Mouse (Mus musculus) intestine, embryonic 15.5 days (tissue): ENCODE measurements at regions not wholly inside any gene's neighbourhood (a gene's known extent, or its start where the extent isn't known, plus 50 kb on each side); places are given as distances from the start of the nearest gene placed in this dataset.
A peak's percentile ranks its signal among the peaks of the same experiment; 100 is the strongest.

Experiments used
- ATAC-seq: fragments of 200-750 bp; cut with Nextera tagmentation; 2 replicates; pipeline ENCODE4 v1.8.0; 2017; ENCODE audit warnings: moderate TSS enrichment, moderate library complexity
- H3K27ac ChIP-seq: fragments of 300-500 bp; sonication (generic); 2 replicates; pipeline ENCODE4 v1.5.1; 2015; ENCODE audit warnings: mild to moderate bottlenecking, inconsistent platforms
- H3K27me3 ChIP-seq: fragments of 300-500 bp; sonication (generic); replicated peaks from 2 replicates; pipeline ENCODE4 v1.6.1; 2015; ENCODE audit warnings: inconsistent platforms
- H3K36me3 ChIP-seq: fragments of 300-500 bp; sonication (generic); 2 replicates; pipeline ENCODE4 v1.6.1; 2015; ENCODE audit warnings: inconsistent platforms
- H3K4me1 ChIP-seq: fragments of 300-500 bp; sonication (generic); replicated peaks from 2 replicates; pipeline ENCODE4 v1.6.1; 2015; ENCODE audit warnings: inconsistent platforms
- H3K4me2 ChIP-seq: fragments of 300-500 bp; sonication (generic); replicated peaks from 2 replicates; pipeline ENCODE4 v1.6.1; 2015; ENCODE audit warnings: mild to moderate bottlenecking, inconsistent platforms
- H3K4me3 ChIP-seq: fragments of 300-500 bp; sonication (generic); replicated peaks from 2 replicates; pipeline ENCODE4 v1.5.1; 2015; ENCODE audit warnings: inconsistent platforms
- H3K9ac ChIP-seq: fragments of 300-500 bp; sonication (generic); 2 replicates; pipeline ENCODE4 v1.6.1; 2015; ENCODE audit warnings: inconsistent platforms
- H3K9me3 ChIP-seq: fragments of 300-500 bp; sonication (generic); 2 replicates; pipeline ENCODE4 v1.6.1; 2016; ENCODE audit warnings: inconsistent platforms
- WGBS: fragments of 180-500 bp; shearing (Covaris S2); methylation state at CpG from one replicate; pipeline ENCODE4 v1.1.7; 2015; 5-methylcytosine and 5-hydroxymethylcytosine counted together

DNA sequence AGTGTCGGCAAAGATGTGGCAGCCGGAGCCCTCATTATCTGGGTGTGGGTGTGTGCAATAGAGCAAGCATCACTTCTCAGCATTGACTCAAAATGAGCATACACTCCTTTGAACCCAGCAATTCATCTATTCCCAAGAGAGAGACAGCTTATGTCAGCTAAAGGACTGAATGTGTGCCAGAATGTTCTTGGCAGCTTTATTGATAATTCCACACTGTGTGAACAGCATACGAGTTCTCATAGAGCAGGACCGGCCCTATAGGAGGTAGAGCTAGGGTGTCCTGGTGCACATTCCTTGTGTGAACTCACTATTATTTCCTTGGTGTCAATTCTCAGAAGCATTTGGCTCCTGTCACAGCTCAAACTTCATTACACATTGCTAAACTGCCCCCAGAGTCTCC, 131.3 kb downstream of the Zfp36l2 start:
- H3K36me3 ChIP-seq = no peaks in the 10 kb centered on the region
- no peaks in the 10 kb centered on the region for H3K9me3 ChIP-seq
- no peak for ATAC-seq
- peaks cover 11% of the 10 kb centered on the region; the same call in 1 of the 2 replicates for H3K4me1 ChIP-seq
- no peaks in the 10 kb centered on the region for H3K27me3 ChIP-seq
- H3K9ac ChIP-seq = no peak overlapping the region
- H3K4me2 ChIP-seq = no peak overlapping the region
- no peak overlapping the region for H3K27ac ChIP-seq
- H3K4me3 ChIP-seq = no peak overlapping the region
- 77% methylated on average over 4 of the region's 4 CpGs for WGBS

DNA sequence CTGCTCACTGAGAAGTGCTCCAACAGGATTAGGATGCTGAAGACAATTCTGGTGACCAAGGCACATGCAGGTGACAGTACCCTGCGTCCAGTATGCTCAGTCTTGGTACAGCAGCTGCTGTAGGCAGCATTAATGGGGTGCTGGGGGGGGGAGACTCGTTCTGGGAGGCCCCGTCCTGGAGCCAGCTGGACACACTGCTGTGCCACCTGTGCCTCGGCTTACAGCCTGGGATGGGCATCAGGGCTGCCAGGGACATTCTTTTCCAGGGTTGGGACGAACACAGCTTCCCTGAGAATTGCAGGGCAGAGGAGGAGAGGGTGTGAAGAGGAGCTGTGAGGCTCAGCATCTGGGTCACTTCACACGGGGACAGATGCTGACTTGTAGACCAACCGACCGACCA, 135.3 kb downstream of the Zfp36l2 start:
- Histone ChIP-seq H3K9ac (no peak overlapping the region), H3K27ac (no peak overlapping the region), H3K27me3 (no peaks in the 10 kb centered on the region), H3K4me3 (no peak overlapping the region), H3K4me1 (0 out of 2 replicates have a peak, but pooled peaks cover 10% of the 10 kb centered on the region), H3K36me3 (no peaks in the 10 kb centered on the region), H3K4me2 (no peak overlapping the region), H3K9me3 (no peaks in the 10 kb centered on the region)
- no peak for ATAC-seq
- WGBS = 78% methylated on average over 8 of the region's 8 CpGs

GRCm38 (mm10) chr17:84051212-84051611, 136.5 kb downstream of the Zfp36l2 start:
- Histone ChIP-seq H3K4me1 (0 out of 2 replicates have a peak, but pooled peaks cover 4% of the 10 kb centered on the region), H3K9me3 (no peaks in the 10 kb centered on the region), H3K27ac (no peak overlapping the region), H3K27me3 (no peaks in the 10 kb centered on the region), H3K4me3 (no peak overlapping the region), H3K36me3 (no peaks in the 10 kb centered on the region), H3K9ac (no peak overlapping the region), H3K4me2 (no peak overlapping the region)
- no peak for ATAC-seq
- 87% methylated on average over 9 of the region's 9 CpGs for WGBS

DNA sequence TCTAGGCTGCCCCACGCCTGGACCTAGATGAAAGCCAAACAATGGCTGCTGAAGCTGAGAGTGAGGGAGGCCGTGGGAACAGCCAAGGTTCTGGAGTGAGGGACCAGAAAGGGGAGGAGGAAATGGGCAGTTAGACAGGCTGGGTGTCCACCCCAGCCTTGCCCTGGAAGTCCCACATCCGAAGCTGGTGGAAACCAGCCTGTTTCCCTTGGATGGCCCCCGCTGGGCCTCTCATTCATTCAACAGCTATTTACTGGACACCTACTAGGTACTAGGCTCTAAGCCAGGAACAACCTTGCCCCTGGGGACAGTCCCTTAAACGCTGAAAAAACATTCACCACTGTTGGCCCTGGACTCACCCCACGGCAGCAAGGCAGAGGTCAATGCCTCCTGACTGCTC, 139.2 kb downstream of the Zfp36l2 start:
- Histone ChIP-seq H3K27ac (no peak overlapping the region), H3K9ac (no peak overlapping the region), H3K27me3 (no peaks in the 10 kb centered on the region), H3K9me3 (no peaks in the 10 kb centered on the region), H3K4me1 (peaks cover 25% of the 10 kb centered on the region), H3K4me3 (no peak overlapping the region), H3K36me3 (no peaks in the 10 kb centered on the region), H3K4me2 (no peak overlapping the region)
- 64% methylated on average over 6 of the region's 6 CpGs for WGBS
- no peak for ATAC-seq

DNA sequence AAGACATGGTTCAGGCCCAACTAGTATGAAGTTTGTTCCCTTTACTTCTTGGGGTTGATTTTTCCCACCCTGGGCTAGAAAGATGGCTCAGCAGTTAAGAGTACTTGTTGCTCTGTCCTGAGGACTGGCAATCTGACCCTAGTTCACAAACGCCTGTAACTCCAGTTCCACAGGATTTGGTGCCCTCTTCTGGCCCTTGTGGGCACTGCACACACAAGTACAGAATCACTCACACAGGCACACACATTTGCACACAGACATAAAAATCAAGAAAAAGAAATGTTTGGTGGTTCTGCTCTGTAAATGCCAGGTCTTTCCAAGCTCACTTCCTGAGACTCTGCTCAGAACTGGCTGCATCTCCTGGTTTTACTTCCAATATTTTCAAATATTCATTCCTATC, 140.2 kb downstream of the Zfp36l2 start:
- H3K9ac ChIP-seq = no peak overlapping the region
- H3K36me3 ChIP-seq = no peaks in the 10 kb centered on the region
- H3K4me2 ChIP-seq = no peak overlapping the region
- no peaks in the 10 kb centered on the region for H3K9me3 ChIP-seq
- WGBS = 96% methylated on average over 1 of the region's 1 CpGs
- H3K4me3 ChIP-seq = no peak overlapping the region
- no peak for ATAC-seq
- peaks cover 35% of the 10 kb centered on the region for H3K4me1 ChIP-seq
- H3K27me3 ChIP-seq = no peaks in the 10 kb centered on the region
- no peak overlapping the region for H3K27ac ChIP-seq

DNA sequence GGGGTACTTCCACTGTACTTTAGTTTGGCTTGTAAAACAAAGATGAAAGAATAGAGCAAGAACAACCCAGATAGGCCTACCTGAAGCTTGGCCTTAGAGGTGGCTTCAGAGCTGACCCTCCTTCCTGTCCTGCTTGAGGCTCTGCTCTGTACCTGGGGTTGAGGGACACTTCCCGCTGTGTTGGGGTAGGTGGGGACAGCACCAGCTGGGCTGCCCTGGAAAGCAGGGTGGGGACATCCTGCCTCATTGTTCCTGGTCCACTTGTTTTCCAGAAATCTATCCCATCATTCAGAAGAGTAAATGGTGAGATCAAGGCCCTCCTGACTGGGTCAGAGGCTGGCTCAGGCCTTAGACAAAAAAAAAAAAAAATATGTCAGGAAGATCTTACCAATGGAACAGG, 141.9 kb downstream of the Zfp36l2 start:
- Histone ChIP-seq H3K4me2 (no peak overlapping the region), H3K36me3 (no peaks in the 10 kb centered on the region), H3K27ac (peak overlapping the region; percentile 44; the same call in 1 of the 2 replicates), H3K27me3 (no peaks in the 10 kb centered on the region), H3K4me1 (peaks cover 35% of the 10 kb centered on the region), H3K4me3 (no peak overlapping the region), H3K9ac (no peak overlapping the region), H3K9me3 (no peaks in the 10 kb centered on the region)
- no peak for ATAC-seq
- WGBS = 76% methylated on average over 1 of the region's 1 CpGs

DNA sequence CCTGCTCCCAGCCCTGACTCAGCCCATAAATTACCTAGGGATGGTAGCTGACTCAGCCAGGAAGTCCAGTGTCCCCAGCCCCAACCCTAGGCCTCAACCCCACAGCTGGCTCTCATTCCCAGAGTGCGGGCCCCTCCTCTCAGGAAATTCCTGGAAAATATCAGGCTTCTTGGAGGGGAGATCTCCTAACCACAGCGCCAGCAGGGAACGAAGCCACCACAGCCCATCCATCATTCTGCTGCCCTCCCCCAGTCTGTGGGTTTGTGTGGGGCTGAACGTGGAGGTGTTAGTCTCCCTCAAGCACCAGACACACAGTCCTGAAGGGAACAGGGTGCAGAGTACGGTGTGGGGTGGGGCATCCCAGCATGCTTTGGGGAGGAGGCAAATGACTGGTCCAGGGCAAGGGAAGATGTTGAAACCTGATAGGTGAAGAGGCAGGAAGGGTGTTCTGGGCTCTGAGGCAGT, 143.2 kb downstream of the Zfp36l2 start:
- H3K27me3 ChIP-seq = no peaks in the 10 kb centered on the region
- no peaks in the 10 kb centered on the region for H3K9me3 ChIP-seq
- 16% methylated on average over 5 of the region's 5 CpGs for WGBS
- 0 out of 2 replicates have a peak overlapping the region, but pooled peaks have one; percentile 3 for H3K9ac ChIP-seq
- ATAC-seq = peak; percentile 94
- peak overlapping the region; percentile 17; the same call in 1 of the 2 replicates for H3K4me2 ChIP-seq
- H3K36me3 ChIP-seq = no peaks in the 10 kb centered on the region
- peak overlapping the region; percentile 71 for H3K27ac ChIP-seq
- no peak overlapping the region for H3K4me3 ChIP-seq
- peaks cover 35% of the 10 kb centered on the region for H3K4me1 ChIP-seq

GRCm38 (mm10) chr17:84043102-84043501, 144.6 kb downstream of the Zfp36l2 start:
- Histone ChIP-seq H3K27me3 (no peaks in the 10 kb centered on the region), H3K36me3 (no peaks in the 10 kb centered on the region), H3K9me3 (no peaks in the 10 kb centered on the region), H3K9ac (no peak overlapping the region), H3K4me3 (no peak overlapping the region), H3K27ac (0 out of 2 replicates have a peak overlapping the region, but pooled peaks have one; percentile 71), H3K4me2 (no peak overlapping the region), H3K4me1 (peaks cover 40% of the 10 kb centered on the region)
- WGBS = 69% methylated on average over 2 of the region's 2 CpGs
- ATAC-seq = no peak

DNA sequence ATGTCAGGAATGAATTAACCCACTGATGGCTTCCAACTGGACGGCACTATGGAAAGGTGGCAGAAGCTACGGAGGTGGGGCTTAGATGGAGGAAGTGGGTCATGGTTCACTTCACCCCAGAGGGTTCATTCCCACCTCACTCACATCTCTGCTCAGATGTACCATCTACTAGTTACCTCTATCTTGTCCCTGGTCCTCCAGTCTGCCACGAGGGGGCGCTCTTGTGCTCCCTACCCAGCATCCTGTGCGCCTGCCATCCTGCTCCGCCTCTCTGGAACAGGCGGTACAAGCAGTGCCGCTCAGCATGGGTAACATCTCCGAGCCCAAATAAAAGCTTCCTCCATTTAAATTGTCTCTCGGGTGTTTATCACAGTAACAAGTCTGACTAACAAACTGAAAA, 148.3 kb downstream of the Zfp36l2 start:
- no peaks in the 10 kb centered on the region for H3K36me3 ChIP-seq
- 82% methylated on average over 10 of the region's 10 CpGs for WGBS
- H3K27me3 ChIP-seq = no peaks in the 10 kb centered on the region
- no peak for ATAC-seq
- H3K4me1 ChIP-seq = peaks cover 40% of the 10 kb centered on the region
- H3K9me3 ChIP-seq = no peaks in the 10 kb centered on the region
- no peak overlapping the region for H3K4me2 ChIP-seq
- no peak overlapping the region for H3K4me3 ChIP-seq
- H3K27ac ChIP-seq = no peak overlapping the region
- no peak overlapping the region for H3K9ac ChIP-seq

GRCm38 (mm10) chr17:84037580-84038304, 150.0 kb downstream of the Zfp36l2 start:
- H3K9ac ChIP-seq = 0 out of 2 replicates have a peak overlapping the region, but pooled peaks have one; percentile 5
- H3K27ac ChIP-seq = 0 out of 2 replicates have a peak overlapping the region, but pooled peaks have one; percentile 54
- 0 out of 2 replicates have a peak, but pooled peaks have one; percentile 34 for ATAC-seq
- WGBS = 51% methylated on average over 11 of the region's 11 CpGs
- no peaks in the 10 kb centered on the region for H3K36me3 ChIP-seq
- peaks cover 40% of the 10 kb centered on the region for H3K4me1 ChIP-seq
- H3K4me3 ChIP-seq = no peak overlapping the region
- no peak overlapping the region for H3K4me2 ChIP-seq
- no peaks in the 10 kb centered on the region for H3K9me3 ChIP-seq
- no peaks in the 10 kb centered on the region for H3K27me3 ChIP-seq

DNA sequence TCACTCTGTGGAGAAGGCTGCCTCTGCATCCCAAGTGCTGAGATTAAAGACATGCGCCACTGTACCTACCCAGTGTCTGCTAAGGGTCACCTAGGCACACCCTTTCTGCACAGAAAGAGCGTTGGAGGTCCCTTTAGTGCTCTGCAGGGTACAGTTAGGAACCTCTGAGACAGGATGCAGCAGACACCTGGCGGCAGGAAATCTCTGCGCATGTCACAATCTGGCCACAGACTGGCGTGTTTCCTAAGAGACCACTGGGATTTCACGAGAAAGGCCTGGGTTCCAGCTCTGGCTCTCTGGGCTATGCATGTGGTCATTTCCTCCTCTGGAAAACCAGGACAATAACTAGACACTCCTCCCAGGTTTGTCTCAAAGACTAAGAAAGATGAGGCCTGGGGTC, 151.7 kb downstream of the Zfp36l2 start:
- Histone ChIP-seq H3K27me3 (no peaks in the 10 kb centered on the region), H3K9me3 (no peaks in the 10 kb centered on the region), H3K9ac (no peak overlapping the region), H3K36me3 (no peaks in the 10 kb centered on the region), H3K4me2 (no peak overlapping the region), H3K27ac (0 out of 2 replicates have a peak overlapping the region, but pooled peaks have one; percentile 11), H3K4me3 (no peak overlapping the region), H3K4me1 (peaks cover 41% of the 10 kb centered on the region)
- no peak for ATAC-seq
- 87% methylated on average over 6 of the region's 6 CpGs for WGBS

DNA sequence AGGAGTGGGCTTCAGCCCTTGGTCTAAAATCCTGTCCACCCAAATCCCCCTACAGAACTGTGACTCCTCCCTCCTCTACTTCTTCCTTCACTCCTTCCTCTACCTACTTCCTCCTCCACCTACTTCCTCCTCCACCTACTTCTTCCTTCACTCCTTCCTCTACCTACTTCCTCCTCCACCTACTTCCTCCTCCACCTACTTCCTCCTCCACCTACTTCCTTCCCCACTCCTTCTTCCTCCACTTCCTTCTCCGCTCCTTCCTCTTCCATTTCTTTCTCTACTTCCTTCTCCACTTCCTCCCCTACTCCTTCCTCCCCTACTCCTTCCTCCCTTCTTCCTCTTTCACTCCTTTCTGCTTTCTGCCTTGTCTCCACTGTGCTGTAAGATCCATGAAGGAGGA, 152.9 kb downstream of the Zfp36l2 start:
- Histone ChIP-seq H3K9ac (no peak overlapping the region), H3K4me2 (no peak overlapping the region), H3K36me3 (no peaks in the 10 kb centered on the region), H3K4me1 (peaks cover 41% of the 10 kb centered on the region), H3K27ac (no peak overlapping the region), H3K9me3 (no peaks in the 10 kb centered on the region), H3K4me3 (no peak overlapping the region), H3K27me3 (no peaks in the 10 kb centered on the region)
- 91% methylated on average over 1 of the region's 1 CpGs for WGBS
- ATAC-seq = no peak

DNA sequence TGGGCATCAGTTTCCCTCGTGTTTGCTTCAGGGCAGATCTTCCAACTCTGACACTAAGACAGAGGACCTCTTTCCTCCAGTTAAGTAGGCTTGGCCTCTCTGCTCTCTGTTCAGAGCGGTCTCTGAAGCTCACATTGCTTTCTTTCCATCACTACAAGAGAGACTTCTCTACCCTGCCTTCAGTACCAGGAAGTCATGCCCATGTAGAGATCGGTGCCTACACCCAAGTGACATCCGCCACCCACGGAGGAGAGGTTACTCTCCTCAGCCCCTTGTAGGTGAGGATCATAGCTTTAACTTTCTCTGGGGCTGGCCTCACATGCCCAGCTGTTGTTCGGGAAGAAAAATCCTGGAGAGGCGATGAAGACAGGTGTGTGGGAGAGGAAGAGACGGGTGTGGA, 155.3 kb downstream of the Zfp36l2 start:
- no peak overlapping the region for H3K9ac ChIP-seq
- H3K4me1 ChIP-seq = peaks cover 48% of the 10 kb centered on the region
- H3K9me3 ChIP-seq = no peaks in the 10 kb centered on the region
- no peak overlapping the region for H3K4me2 ChIP-seq
- H3K27ac ChIP-seq = no peak overlapping the region
- ATAC-seq = no peak
- 81% methylated on average over 8 of the region's 8 CpGs for WGBS
- no peaks in the 10 kb centered on the region for H3K27me3 ChIP-seq
- no peak overlapping the region for H3K4me3 ChIP-seq
- H3K36me3 ChIP-seq = no peaks in the 10 kb centered on the region
